Mouse (Mus musculus) gastrocnemius, postnatal 36 days (tissue): ENCODE measurements around the gene Shc3. TPM values are rescaled to one million over a fixed set of nuclear protein-coding genes. Genes with fewer than 3 reads are reported as not detected.

Experiments used
- DNase-seq, 2 experiments: peaks; one replicate each; pipeline ENCODE4 v3.0.0; 2022
- intact Hi-C: fragments of 180-260 bp; cut with DNase I; formaldehyde crosslinking; loops from one replicate; pipeline ENCODE4 v1.15.1; 2025
- total RNA-seq, 2 experiments: library from RNA; stranded (reverse); gene quantifications; 2 replicates each; pipeline ENCODE4 v1.2.3; 2021

Shc3 gene
- total RNA-seq, 2 experiments from 2014 or later = 0.69 to 1.2 TPM

GRCm38 (mm10) chr13:51423647-51424046, 145.6 kb downstream of the Shc3 start:
- intact Hi-C loops = no loop called here
- DNase-seq = no peak

GRCm38 (mm10) chr13:51420861-51421260, 148.4 kb downstream of the Shc3 start:
- DNase-seq = no peak
- intact Hi-C loops = loop anchor here (2.0 kb wide), 1 partner anchor 472 kb away; no protein-coding TSS in a partner anchor

GRCm38 (mm10) chr13:51419501-51419900, 149.7 kb downstream of the Shc3 start:
- DNase-seq = no peak
- intact Hi-C loops = loop anchor here (5.0 kb wide), 2 partner anchors 227 to 317 kb away; partner anchors contain the start of gene Spin1

- intact Hi-C loops = loop anchor here (5.0 kb wide), 2 partner anchors 227 to 317 kb away; partner anchors contain the start of gene Spin1
- no peak for DNase-seq
These were observed 150.2 kb downstream of the Shc3 start for GRCm38 (mm10) chr13:51418942-51419451.

GRCm38 (mm10) chr13:51418268-51418941, 150.8 kb downstream of the Shc3 start:
- intact Hi-C loops = loop anchor here (5.0 kb wide), 2 partner anchors 226 to 316 kb away; partner anchors contain the start of gene Spin1
- DNase-seq = peak; percentile 90 to 95

GRCm38 (mm10) chr13:51417796-51418195, 151.4 kb downstream of the Shc3 start:
- intact Hi-C loops = loop anchor here (5.0 kb wide), 2 partner anchors 225 to 315 kb away; partner anchors contain the start of gene Spin1

GRCm38 (mm10) chr13:51416727-51417126, 152.5 kb downstream of the Shc3 start:
- no peak for DNase-seq
- intact Hi-C loops = loop anchor here (5.0 kb wide), 2 partner anchors 224 to 314 kb away; partner anchors contain the start of gene Spin1

More at GRCm38 (mm10) chr13:51417796-51418195, 151.4 kb downstream of the Shc3 start:
- no peak for DNase-seq

GRCm38 (mm10) chr13:51413461-51413860, 155.8 kb downstream of the Shc3 start:
- intact Hi-C loops = no loop called here
- DNase-seq = no peak

- intact Hi-C loops = no loop called here
- DNase-seq = no peak
These were observed 157.4 kb downstream of the Shc3 start for GRCm38 (mm10) chr13:51411696-51412430.

GRCm38 (mm10) chr13:51411243-51411642, 158.0 kb downstream of the Shc3 start:
- intact Hi-C loops = no loop called here
- no peak for DNase-seq

GRCm38 (mm10) chr13:51409936-51410481, 159.2 kb downstream of the Shc3 start:
- intact Hi-C loops = loop anchor here (5.0 kb wide), 1 partner anchor 93 kb away; no protein-coding TSS in a partner anchor
- DNase-seq = no peak

- intact Hi-C loops = loop anchor here (5.0 kb wide), 1 partner anchor 91 kb away; no protein-coding TSS in a partner anchor
- peak; percentile 55 to 56 for DNase-seq
These were observed 160.7 kb downstream of the Shc3 start, which contains the start of gene S1pr3 for GRCm38 (mm10) chr13:51408519-51409001. Gene S1pr3 (plus strand): TSS chr13:51408639.

- intact Hi-C loops = loop anchor here (5.0 kb wide), 1 partner anchor 90 kb away; no protein-coding TSS in a partner anchor
- no peak for DNase-seq
These were observed 161.5 kb downstream of the Shc3 start for GRCm38 (mm10) chr13:51407541-51408217.

GRCm38 (mm10) chr13:51405731-51406320, 163.4 kb downstream of the Shc3 start:
- intact Hi-C loops = loop anchor here (5.0 kb wide), 1 partner anchor 89 kb away; no protein-coding TSS in a partner anchor
- DNase-seq = no peak

- intact Hi-C loops = no loop called here
- DNase-seq = no peak
These were observed 164.7 kb downstream of the Shc3 start for GRCm38 (mm10) chr13:51404566-51404965.

- intact Hi-C loops = no loop called here
- DNase-seq = no peak
These were observed 168.3 kb downstream of the Shc3 start for GRCm38 (mm10) chr13:51400736-51401501.

GRCm38 (mm10) chr13:51400186-51400719, 169.0 kb downstream of the Shc3 start:
- DNase-seq = no peak
- intact Hi-C loops = no loop called here

- DNase-seq = no peak
- intact Hi-C loops = no loop called here
These were observed 169.7 kb downstream of the Shc3 start for GRCm38 (mm10) chr13:51399562-51399961.
